Mouse (Mus musculus) cerebellum, adult 2 months (tissue): ENCODE measurements at regions not wholly inside any gene's neighbourhood (a gene's known extent, or its start where the extent isn't known, plus 50 kb on each side); places are given as distances from the start of the nearest gene placed in this dataset.

Experiments used
- CTCF ChIP-seq: fragments of 200-500 bp; IDR thresholded peaks from 2 replicates; pipeline ENCODE4 v1.5.1; 2011; ENCODE audit warnings: low read depth, mild to moderate bottlenecking, control low read depth, low read length, moderate library complexity, borderline replicate concordance; ENCODE audit not compliant: insufficient read depth
- POLR2A ChIP-seq: fragments of 200-500 bp; IDR thresholded peaks from 2 replicates; pipeline ENCODE4 v1.6.1; 2011; ENCODE audit warnings: low read length, control low read depth, borderline replicate concordance; ENCODE audit not compliant: insufficient read depth

DNA sequence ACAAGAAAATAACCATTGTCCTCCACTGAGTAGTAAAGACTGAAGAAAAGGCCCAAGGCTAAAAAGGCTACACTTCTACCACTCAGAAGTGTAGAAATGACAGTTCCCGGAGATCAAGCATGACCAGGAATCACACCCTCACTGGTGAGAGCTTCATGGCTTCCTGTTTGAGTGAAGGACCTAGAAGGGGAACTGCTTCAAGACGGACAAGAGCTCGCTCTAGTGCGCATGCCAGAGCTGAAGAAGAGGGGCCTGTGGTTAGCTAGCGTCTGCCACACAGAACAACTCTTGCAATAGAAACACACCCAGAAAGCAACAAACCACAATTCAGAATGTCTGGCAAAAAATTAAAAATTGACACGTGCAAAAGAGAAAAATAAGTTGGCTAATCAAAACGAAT is 530.0 kb upstream of the Map3k7 start:
- TF ChIP-seq CTCF (no peak), POLR2A (no peak)
